Mouse (Mus musculus) cerebral cortex, adult 2 months (tissue): ENCODE results near the gene Hmgb3.

Source experiments
- WGBS: fragments of 180-500 bp; shearing (Covaris S2); methylation state at CpG from one replicate; pipeline ENCODE4 v1.1.7; 2018; 5-methylcytosine and 5-hydroxymethylcytosine counted together

Gene Hmgb3

DNA sequence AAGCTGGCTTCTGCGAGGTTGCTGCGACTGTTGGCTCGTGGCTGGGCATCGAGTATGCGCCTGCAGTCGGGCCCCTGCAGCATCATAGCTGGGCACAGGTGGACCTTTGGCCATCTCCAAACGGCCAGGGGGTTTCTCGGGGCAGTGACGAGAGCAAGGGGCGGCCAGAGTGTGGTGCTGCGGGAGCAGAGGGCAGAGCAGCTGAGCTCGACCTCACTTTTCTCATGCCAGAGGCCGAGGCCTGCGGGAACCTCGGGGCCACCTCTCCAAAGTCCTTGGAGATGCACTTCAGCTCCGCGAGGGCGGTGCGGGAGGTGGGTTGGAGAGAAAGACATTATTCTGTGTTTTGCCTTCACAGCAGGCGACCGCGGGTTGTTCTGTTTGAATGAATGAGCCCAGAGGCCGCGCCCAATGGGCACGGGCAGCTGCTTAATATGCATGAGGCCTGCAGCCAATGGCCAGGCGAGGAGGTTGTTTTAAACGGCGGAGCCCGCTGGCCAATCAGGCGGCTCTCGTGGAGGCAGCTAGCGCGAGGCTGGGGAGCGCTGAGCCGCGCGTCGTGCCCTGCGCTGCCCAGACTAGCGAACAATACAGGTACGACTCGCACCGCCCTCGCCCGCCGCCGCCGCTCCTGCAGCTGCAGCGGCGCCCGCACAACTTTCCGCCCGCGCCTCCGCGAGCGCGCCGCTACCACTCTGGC lies at the start of gene Hmgb3:
TSS of gene Hmgb3 (plus strand) at position 504 of the 700 bp plus-strand sequence.
- 3% methylated on average over 50 of the region's 59 CpGs for WGBS

GRCm38 (mm10) chrX:71506591-71506990 lies 49.1 kb upstream of the Hmgb3 start:
- 97% methylated on average over 4 of the region's 4 CpGs for WGBS

DNA sequence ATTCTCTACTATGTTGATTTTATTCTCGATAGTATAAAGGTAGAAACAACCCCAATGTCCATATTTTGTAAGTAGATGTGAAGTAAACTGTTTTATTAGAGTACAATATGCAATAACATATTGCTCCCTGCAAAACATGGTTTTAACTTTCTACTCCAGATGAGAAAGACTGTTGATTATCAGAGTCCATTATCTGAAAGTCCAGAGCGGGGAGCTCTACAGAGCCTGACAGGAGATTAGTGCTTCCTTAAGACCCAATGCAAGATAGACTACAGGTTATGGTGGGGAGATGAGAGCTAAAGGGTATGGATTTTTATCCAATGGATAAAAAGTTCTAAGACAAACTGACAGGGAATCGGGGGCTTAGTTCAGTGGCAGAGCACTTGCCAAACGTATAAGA lies 36.5 kb upstream of the Hmgb3 start:
- WGBS = 90% methylated on average over 4 of the region's 4 CpGs

- 98% methylated on average over 3 of the region's 3 CpGs for WGBS
Measured at GRCm38 (mm10) chrX:71522889-71523288, 32.8 kb upstream of the Hmgb3 start.

DNA sequence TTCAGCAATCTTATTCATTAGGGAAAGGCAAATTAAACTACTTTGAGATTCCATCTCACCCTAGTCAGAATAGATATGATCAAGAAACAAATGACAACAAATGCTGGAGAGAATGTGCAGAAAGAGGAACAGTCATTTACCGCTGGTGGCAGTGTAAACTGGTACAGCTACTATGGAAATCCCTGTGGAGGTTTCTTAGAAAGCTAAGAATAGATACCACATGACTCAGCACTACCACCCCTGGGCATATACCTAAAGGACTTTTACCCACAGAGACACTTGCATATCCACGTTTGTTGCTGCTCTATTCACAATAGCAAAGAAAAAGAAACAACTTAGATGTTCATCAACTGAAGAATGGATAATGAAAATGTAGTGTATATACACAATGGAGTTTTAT lies 31.4 kb upstream of the Hmgb3 start:
- 48% methylated on average over 2 of the region's 2 CpGs for WGBS

DNA sequence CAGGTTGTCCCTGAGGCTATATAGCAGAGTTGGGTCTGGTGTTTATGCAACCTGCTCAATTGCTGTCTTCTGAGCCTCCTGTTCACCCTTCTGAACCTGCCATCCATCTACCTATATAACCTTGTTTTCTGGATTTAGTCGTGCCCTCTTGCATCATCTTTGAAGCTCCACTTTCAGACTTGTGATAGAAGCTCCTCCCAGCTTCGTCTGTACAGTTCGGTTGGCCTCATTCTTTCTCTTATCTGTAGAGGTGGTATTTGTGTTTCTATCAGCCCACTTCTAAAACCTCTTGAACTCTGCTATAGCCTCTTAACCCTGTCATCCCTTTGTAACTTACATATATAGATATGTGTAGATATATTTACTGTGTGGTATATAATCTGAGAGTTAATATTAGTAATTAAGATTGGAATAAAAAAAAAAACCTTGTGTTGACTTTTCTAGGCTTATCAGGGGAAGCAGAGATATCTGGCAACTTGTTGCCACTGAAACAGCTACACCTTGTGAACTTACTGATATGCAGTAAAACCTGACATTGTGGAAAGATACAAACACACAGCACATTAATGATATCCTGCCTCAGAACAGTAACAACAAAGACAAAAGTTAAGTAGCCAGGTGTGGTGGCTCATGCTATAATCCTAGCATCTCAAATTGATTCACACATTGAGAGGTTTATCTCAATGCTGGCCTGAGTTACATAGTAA lies 30.0 kb upstream of the Hmgb3 start:
- WGBS = 78% methylated on average over 3 of the region's 3 CpGs

GRCm38 (mm10) chrX:71527461-71527860 lies 28.3 kb upstream of the Hmgb3 start:
- WGBS = 81% methylated on average over 1 of the region's 1 CpGs

DNA sequence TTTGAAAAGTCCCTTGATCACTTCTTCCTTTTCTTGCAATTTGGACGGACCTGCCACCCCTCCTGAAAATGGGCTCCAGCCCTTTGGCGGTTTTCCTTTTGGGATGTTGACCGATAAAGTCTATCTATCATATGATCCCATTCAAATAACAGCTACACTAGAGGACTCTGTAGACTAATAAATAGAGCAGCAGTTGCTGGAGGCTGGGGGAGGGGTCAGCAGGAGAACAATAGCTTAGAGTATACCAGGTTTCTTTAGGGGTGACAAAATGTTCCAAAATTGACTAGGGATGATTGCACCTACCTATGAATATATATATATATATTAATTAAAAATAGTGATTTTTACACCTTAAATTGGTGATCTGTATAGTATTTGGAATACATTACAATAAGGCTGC lies 27.6 kb upstream of the Hmgb3 start:
- WGBS = 72% methylated on average over 3 of the region's 3 CpGs

DNA sequence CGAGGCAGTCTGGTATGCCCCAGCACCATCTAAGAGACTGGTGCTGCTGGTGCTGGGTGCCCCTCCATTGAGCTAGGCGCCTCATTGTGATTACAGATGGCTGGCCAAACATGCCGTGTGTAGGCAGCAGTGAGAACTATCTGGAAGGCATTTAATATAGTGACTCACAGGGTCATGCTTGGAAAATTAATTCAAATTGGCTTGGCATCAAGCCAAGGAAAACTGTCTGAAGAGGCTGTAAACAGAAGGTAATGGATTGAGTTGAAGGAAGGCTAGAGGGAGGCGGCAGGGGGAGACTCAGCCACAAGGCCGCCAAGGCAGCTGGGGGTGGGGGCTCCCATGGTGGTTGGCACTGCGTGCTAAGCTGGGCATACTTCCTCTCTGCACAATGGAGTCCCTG lies 27.1 kb upstream of the Hmgb3 start:
- WGBS = 53% methylated on average over 6 of the region's 6 CpGs

GRCm38 (mm10) chrX:71532635-71533034 lies 23.1 kb upstream of the Hmgb3 start:
- 76% methylated on average over 3 of the region's 3 CpGs for WGBS

DNA sequence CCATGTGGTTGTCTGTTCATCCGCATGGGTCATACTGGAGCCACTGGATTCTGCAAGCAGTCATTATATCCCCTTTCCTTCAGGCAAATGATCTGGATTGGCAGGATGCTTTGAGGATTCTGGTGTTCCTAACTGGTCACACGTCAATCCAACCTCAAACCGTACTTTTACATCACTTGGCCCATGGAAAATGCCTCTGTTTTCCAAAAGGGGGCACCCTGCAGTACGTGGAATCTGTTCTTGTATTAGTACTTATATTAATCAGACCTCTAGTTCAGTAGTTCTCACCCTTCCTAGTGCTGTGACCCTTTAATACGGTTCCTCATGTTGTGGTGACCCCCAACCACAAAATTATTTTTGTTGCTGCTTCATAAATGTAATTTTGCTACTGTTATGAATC lies 21.6 kb upstream of the Hmgb3 start:
- WGBS = 89% methylated on average over 5 of the region's 5 CpGs

DNA sequence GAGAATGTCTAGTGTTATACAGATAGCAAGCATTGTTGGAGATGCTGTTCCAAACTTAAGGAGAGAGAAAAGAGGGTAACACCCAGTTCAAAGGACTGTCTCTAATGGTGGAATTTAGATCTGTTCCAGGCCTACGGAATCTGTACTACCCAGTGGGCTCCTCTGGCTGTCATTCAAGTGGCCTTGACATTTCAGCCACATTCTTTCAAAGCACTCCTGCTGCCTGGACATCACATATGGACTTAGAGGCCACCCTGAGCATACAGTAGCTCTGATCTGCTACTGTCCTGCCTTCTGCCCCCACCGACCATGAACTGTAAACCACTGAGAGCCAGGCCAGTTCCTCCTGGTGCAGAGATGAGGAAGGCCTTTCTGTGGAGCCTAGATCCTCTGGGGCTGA lies 17.9 kb upstream of the Hmgb3 start:
- whole genome bisulfite sequencing = 87% methylated on average over 2 of the region's 2 CpGs

DNA sequence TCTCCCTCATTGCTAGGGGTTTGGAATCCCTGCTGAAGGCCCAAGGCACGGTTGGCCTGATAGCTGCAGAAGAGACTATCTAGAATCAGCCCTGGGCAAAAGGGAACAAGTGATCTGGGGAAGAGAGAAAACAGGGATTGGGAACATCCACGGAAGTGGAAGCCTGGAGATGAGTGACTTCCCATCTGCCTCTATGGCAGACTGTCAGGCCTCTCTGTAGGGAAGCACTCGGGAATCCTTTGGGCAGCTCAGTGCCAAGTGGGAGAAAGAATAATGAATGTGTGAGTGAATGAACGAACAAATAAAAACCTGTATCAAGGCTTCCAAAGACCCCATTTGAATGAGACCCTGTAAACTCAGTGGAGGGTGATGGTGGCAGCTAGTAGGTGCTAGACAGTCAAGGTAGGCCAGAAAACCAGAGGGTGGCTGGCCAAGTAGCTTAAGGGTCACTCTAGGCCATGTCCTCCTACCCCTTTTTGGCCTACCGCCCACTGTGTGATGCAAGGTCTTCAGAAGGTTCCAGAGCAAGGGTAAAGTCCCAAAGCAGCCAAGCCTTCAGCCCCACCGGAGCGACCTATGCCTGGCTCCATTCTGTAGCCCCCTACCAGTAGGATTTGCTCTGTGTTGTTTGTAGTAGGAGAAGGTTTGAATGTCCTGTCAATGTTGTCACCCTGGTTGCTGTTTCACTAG lies 14.8 kb upstream of the Hmgb3 start:
- 87% methylated on average over 7 of the region's 7 CpGs for WGBS

DNA sequence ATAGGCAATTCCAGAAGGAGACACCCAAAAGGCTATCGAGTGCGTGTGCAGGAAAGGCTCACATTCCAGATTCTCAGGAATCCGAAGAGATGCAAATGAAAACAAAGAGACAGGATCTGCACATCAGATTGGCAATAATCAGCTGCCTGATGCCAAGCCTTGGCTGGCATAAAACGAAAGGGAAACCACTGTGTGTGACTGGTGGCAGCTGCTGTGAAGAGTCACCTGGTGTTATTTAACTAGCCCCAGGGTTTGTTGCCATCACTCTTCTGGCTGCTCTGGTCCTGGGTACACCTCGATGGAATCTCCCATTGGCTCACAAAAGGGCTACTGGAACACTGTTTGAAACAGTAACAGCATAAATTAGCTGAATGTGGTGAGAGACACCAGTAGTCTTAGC lies 11.0 kb upstream of the Hmgb3 start:
- 48% methylated on average over 5 of the region's 5 CpGs for WGBS

DNA sequence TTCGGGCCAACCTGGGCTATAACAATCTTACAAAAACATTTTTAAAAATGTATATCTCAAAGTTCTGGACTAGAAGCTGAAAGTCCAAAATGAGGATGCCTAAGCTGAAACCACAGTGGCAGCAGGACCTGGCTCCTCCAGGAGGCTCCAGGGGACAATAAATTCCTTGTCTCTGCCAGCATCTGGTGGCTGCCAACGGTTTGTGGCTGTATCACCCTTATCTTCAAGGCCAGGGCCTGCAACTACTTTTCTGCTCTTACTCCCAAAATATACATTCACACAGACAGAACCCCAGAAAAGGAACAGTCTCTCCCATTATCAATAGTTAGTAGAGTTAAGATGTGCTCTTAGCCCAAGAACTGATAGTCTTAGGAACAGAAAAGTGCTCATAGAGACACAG lies 10.6 kb upstream of the Hmgb3 start:
- WGBS = 67% methylated on average over 2 of the region's 2 CpGs

- WGBS = 4% methylated on average over 64 of the region's 112 CpGs
Measured at GRCm38 (mm10) chrX:71556115-71556941, 610 bp downstream of the Hmgb3 start.

- 6% methylated on average over 30 of the region's 37 CpGs for whole genome bisulfite sequencing
Measured at GRCm38 (mm10) chrX:71556965-71557491, 1.3 kb downstream of the Hmgb3 start.

GRCm38 (mm10) chrX:71559336-71559735 lies 3.6 kb downstream of the Hmgb3 start:
- 74% methylated on average over 2 of the region's 2 CpGs for WGBS

DNA sequence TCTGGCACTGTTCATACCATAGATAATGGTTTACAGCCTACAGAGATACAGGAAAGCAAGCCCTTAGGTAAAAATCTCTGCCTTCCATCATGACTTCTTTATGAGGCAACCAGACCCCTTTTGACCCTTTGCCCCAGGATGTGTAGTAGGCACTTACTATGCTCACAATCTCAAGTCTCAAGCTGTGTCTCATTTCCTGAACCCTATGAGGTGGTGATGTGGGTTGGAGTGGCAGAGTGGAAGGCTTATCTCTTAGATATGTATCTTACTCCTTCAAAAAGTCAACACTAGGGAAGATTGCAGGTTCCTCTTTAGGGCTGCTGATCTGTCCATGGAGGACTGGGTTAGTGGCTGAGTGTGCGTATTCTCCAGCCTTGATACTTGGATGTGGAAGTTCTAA lies 5.1 kb downstream of the Hmgb3 start:
- 100% methylated on average over 1 of the region's 1 CpGs for WGBS

DNA sequence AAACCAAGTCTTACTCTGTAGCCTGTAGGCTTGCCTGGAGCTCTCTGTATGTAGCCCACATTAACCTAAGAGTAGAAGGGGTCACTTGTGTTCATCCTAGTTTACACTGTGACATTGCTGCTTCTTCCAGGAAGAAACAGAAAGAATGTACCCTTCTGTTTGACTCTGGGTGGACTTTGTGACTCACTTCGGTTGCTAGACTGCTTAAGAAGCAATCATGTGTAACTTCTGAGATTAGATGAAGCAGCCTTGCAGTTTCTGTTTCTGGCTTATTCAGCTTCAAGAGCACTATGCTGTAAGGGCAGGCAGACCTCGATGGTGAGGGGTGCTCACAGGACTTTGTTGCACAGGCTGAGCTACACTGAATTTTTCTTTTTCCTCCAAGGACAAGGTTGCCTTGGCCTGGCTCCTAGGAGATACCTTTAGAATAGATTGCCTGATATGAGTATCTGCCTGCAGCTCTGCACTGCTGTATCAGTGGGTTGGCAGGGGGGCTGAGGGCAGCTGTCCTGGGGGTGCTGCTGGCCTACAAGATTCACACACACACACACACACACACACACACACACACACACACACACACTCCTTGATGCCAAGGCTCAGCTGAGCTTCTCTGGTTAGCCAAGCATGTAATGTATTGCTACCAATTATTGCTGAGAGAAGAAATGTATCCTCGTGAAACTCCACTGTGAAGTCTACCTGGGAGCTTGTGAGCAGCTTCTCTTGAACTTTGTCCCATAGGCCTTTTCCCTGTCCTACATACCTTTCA lies 17.6 kb downstream of the Hmgb3 start:
- 85% methylated on average over 3 of the region's 3 CpGs for WGBS

DNA sequence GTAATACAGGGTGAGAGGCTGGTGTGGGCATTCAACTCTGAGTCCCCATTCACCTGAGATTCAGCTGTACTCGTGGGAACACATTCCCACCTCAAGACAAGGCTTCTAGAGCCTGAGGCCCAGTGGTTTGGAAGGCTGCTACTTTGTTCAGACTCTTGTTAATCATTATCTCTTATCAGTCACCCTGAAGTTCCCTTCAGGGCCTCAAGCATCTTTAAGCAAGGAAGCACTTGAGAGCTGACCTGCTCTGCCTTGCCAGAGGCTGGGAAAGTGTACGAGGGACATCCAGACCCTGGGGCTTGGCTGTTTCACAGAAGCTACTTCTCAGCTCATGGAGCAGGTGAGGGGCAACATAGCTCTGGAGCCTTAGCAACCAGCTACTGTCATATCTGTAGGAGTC lies 19.8 kb downstream of the Hmgb3 start:
- WGBS = 88% methylated on average over 2 of the region's 2 CpGs
